Mouse (Mus musculus): ENCODE measurements at regions not wholly inside any gene's neighbourhood (a gene's known extent, or its start where the extent isn't known, plus 50 kb on each side); places are given as distances from the start of the nearest gene placed in this dataset.

DNA sequence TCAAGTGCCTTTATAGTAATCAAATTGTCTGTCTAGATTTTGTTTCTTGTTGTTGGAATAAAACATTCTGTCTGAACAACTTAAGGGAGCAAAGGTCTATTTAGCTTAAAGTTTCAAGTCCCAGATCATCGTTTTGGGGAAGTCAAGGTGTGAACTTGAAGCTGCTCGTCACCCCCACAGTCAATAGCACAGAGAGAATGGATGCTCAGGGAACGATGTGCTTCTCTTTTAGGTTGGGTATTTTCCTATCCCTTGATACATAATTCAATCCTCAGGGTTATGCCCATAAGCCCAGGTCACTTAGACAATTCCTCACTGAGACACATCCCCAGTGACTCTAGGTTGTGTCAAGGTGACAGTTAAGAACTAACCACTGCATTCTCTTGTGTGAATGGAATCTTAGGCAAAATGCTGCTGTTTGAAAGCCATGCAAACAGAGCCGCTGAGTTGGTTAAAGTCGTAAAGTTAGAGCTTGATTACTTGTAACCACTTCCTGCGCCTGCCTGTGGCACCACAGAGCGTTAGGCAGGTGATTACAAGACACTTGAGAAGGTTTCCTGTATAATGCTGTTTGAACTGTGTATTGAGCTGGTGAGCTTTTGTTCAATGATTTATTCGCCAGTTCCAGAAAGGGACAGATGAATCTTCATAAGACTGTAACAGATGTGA lies 170.2 kb downstream of the Btg1 start:
- no peak for DNase-seq (ENCODE audit: low read depth, low spot score)

DNA sequence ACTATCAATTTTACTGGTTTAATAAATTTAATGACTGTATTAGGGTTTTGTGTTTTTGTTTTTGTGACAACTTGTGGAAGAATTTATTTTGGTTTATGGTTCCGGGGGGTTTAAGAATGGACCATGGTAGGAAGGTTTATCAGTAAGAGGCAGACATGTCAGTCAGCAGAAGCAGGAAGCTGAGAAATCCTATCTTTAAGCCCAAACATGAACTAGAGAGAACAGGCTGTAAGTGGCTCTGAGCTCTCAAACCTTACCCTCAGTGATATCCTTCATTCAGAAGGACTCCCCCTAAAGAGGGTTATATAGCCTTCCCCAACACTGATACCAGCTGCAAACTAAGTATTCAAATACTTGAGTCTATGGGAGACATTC lies 170.8 kb downstream of the Btg1 start:
- no peak for DNase-seq (ENCODE audit: low read depth, low spot score)

DNA sequence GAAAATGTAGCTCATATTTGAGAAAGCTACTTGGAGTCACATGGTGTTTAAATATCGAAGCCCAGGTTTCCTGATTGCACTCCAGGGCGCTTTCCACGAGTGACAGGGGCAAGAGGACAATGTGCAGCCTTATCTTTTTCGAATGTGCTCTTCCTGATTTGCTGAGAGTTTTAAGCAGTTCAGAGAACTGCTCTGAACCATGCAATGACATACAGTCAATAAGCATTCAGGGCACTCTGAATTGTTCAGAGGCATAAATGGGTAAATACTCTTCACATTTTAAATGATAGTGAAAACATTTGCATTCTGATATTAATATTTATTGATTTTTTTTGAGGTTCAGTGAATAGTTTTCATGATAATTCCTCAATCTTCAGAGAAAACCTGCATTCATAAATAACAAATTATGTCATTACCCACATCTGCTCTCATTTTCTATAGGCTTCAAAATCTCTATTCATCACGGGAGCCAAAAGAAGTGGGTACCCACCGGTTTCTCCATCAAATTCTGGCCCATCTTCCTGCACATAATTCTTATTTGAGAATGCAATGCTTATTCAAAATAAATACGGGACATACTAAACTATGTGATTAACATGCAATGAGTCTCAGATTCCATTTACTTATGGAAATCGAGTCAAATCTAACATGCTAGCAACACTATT lies 171.7 kb downstream of the Btg1 start:
- DNase-seq (ENCODE audit: low read depth, low spot score): no peak

- no peak for DNase-seq (ENCODE audit: low read depth, low spot score)
These were observed 180.3 kb downstream of the Btg1 start for GRCm38 (mm10) chr10:96797116-96797515.

DNA sequence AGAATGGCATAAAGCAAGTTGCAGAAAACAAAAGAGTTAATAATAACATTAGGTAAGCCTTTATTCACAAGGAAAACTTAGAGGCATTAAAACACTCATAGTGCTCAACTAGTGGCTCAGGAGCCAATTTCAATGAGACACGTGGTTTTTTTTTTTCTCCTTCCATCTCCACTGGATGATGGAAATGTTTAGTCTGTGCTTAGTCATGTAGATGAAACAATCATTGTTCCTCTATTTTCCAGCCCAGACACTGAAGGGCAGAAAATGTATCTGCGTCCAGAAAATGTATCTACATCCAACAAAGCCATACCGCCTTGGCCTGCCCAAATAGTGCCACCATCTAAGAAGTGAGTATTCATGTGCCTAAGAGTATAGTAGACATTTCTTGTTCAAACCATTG lies 184.0 kb downstream of the Btg1 start:
- DNase-seq (ENCODE audit: low read depth, low spot score): no peak

GRCm38 (mm10) chr10:96804030-96804784 lies 187.4 kb downstream of the Btg1 start:
- DNase-seq (ENCODE audit: low read depth, low spot score): no peak

- no peak for DNase-seq (ENCODE audit: low read depth, low spot score)
These were observed 189.8 kb downstream of the Btg1 start for GRCm38 (mm10) chr10:96806579-96806978.

- DNase-seq (ENCODE audit: low read depth, low spot score): no peak
These were observed 205.0 kb downstream of the Btg1 start for GRCm38 (mm10) chr10:96821852-96822251.

- DNase-seq (ENCODE audit: low read depth, low spot score): no peak
These were observed 205.8 kb downstream of the Btg1 start for GRCm38 (mm10) chr10:96822344-96823335.

- DNase-seq (ENCODE audit: low read depth, low spot score): no peak
These were observed 209.5 kb downstream of the Btg1 start for GRCm38 (mm10) chr10:96826234-96826788.

- no peak for DNase-seq (ENCODE audit: low read depth, low spot score)
These were observed 211.2 kb downstream of the Btg1 start for GRCm38 (mm10) chr10:96827971-96828370.

DNA sequence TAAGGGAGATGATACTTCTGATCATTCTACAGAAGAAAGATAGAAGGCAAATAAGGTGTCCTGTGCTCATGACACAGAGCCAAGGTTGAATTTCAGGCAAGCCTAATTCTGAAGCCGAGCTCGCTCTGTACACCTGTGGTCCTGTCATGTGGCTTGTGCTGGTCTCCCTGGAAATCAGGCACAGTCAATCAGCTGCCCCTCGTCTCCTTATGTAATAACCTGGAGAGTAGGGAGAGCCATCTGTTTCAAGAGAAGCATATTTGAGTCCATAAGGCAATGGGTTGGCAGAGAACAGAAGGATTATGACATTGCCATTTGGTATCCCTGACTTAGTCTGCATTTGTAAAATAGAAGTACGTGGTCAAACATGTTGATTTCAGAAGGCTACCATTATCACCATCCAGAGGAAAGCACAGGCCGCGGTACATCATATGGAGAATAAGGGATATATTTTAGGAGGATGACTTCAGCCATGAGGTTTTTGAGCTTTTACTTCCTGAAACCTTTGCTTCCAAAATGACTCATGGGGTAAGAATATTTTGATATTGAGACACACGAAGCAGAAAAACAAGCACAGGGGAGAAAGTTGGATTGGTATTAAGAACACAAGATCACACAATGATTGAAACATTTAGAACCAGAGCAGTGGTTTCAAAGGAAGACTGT lies 211.9 kb downstream of the Btg1 start:
- no peak for DNase-seq (ENCODE audit: low read depth, low spot score)

DNA sequence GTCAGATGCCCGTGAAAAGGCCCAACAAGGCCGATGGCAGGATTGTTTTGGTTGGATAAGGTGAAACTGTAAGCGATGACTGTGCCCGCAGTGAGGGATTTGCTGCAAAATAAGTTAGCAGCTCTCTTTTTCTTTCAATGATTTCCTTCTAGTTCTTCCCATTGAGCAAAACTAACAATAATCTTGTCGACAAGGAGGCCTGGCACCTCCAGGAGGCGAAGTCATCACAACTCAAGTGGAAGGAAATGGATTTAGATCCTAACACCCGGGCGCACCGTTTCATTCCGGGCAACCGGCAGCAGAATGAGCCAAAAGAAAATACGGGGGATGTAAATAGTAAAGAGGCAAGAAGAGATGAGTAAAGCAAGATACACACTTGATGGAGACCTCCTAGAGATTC lies 214.3 kb downstream of the Btg1 start:
- no peak for DNase-seq (ENCODE audit: low read depth, low spot score)

DNA sequence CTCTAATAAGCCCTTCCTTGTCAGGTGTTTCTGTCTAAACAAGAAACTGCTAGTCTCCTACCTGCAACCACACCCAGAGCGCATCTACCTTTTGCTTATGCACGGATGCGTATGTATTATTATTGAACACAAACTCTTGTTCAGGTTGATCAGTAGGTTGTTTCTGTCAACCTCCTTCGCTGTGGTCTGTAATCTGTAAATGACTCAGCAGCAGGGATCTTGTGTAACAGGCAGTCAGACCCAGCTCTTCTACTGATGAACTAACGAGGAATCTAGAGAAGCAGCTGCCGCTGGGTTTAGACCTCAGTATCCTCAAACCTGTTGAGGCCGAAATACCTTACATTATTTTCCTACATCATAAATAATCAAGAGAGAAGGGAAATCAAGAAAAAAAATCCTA lies 220.4 kb downstream of the Btg1 start:
- DNase-seq (ENCODE audit: low read depth, low spot score): no peak

GRCm38 (mm10) chr10:96841128-96841527 lies 224.3 kb downstream of the Btg1 start:
- DNase-seq (ENCODE audit: low read depth, low spot score): no peak

- no peak for DNase-seq (ENCODE audit: low read depth, low spot score)
These were observed 225.2 kb downstream of the Btg1 start for GRCm38 (mm10) chr10:96841956-96842355.

DNA sequence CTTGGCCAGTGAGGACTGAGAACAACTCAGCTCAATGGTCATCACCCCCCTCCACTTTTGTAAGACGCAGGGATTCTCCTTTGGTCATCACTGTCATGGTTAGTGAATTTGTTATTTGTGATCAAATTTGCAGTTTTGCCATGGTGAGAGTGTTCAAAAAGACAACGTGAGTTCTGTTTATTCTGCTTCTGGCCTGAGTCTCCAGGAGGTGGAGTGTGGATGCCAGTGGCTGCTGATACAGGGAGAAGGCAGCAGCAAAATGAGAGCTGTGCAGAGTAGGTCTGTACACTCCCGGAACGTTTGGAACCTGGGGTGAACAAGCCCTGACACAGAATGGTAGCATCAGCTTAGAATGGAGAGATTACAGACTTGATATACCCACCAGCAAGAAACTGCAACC lies 229.1 kb downstream of the Btg1 start:
- no peak for DNase-seq (ENCODE audit: low read depth, low spot score)

- DNase-seq (ENCODE audit: low read depth, low spot score): no peak
These were observed 230.2 kb downstream of the Btg1 start for GRCm38 (mm10) chr10:96847028-96847427.

GRCm38 (mm10) chr10:96847433-96848165 lies 230.8 kb downstream of the Btg1 start:
- DNase-seq (ENCODE audit: low read depth, low spot score): no peak

GRCm38 (mm10) chr10:96848496-96848895 lies 231.7 kb downstream of the Btg1 start:
- no peak for DNase-seq (ENCODE audit: low read depth, low spot score)
